Mouse (Mus musculus) megakaryocyte-erythroid progenitor cell, adult 5-6 weeks (primary cell): ENCODE measurements at regions not wholly inside any gene's neighbourhood (a gene's known extent, or its start where the extent isn't known, plus 50 kb on each side); places are given as distances from the start of the nearest gene placed in this dataset.
"Not testable (repeated sequence)": the region's sequence is repeated elsewhere in the genome, so short reads cannot be mapped to it uniquely, and the experiment has no call there.

Experiments
- ATAC-seq: replicated peaks from 2 replicates; pipeline ENCODE4 v1.8.0; 2016; ENCODE audit warnings: mild to moderate bottlenecking, inconsistent platforms; ENCODE audit not compliant: severe bottlenecking, poor library complexity, low FRiP score, low TSS enrichment

DNA sequence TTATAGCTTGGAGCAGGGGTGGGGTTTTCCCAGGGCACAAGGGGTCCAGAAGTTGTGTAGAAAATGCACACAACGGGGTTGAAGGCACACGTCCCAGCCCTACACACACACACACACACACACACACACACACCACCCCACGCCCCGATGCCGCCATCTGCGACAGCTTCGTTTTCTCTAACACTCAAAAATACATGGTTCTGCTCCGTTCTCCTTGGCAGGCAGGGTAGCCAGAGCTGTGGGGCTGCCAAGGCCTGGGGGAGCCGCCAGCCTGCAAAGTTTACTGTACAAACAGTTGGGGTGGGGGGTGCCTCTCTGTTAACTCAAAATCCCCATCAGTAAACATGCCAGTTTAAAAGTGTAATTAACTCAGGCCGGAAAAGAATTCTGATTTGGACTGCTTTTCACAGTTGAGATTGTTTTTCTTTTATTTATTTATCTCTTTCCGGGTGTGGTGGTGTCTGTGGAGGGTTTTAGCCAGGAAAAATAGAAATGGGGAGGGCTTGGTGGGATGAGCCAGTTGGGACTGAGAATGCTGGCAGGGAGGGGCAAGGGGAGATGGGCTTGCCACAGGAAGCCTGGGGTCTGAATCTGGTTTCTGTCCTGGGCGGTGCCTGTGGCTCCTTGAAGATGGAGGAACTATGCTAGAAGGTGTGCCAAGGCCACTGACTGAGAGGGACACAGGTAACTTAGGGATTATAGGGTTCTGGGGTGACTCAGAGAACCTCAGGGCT lies 148.4 kb upstream of the Rtl1 start:
- no peak for ATAC-seq

DNA sequence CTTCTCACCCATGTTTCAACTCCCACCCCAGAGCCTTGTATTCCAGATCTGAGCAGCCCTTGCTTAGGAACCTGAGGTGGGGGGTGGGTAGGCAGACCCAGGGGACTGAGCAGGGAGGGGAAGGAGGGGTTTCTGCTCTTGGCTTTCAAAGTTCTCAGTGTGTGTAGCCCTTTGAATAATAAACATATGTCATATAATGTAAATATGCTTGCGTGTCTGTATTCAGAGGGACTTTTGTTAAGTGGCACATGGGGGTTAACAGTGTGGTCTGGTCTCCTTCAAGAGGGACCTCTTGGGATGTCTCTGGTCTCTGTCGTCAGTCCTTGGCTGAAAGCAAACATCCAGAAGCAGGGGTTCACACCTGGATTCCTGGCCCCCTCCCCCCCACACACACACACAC lies 149.1 kb upstream of the Rtl1 start:
- no peak for ATAC-seq

DNA sequence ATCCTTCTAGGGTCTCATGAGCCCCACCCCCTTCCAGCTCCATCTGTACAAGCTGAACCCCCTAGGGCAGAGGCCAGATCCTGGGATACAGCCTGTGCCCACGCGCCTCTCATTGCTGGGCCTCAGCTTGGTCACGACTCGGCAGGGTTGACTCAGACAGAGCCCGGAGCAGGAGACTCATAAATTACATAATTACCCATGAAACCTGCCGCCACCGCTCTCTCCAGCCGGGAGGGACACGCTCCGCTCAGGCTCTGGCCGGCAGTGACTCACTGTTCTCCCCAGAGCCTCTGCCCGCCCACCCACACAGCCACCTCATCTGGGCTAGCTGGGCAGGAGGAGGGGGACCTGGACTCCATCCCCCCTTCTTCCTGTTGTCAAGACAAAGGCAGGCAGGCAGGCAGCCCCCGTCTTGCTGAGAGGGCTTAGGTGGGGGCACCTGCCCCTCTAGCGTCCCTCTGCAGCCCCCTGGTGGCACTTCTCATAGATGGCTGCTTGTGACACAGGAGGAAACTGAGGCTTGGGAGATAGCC lies 149.6 kb upstream of the Rtl1 start:
- no peak for ATAC-seq

DNA sequence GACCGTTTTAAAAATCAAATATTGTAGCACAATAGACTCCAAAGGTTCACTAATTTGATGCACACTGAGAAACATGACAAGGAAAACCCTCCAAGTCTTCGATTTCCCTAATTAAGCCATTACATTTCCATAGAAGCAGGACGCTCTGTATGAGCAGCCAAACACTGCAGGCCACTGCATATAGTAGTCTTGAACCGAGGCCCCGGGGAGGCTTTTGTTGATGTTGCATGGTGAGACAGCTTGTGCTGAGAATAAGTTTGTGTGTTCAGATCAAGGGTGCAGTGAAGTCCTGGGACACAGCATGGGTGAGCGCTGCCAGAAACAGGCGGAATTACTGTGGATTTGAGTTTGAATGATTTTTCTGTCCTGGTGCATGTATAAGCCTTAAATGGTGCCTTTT lies 154.9 kb upstream of the Rtl1 start:
- no peak for ATAC-seq

DNA sequence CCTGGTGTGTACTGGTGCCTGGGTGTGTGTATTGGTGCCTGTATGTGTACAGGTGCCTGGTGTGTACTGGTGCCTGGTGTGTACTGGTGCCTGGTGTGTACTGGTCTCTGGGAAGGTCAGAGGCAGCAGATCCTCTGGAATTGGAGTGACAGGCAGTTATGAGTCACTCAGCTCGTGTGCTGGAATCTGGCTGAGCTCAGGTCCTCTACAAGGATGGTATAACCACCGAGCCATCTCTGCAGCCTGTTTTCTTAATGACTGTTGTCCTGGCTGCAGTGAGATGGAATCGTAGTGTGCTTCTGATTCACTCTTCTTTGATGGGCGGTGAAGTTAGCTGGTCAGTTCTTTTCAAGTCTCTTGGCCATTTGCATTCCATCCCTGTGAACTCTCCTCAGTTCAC lies 164.2 kb upstream of the Rtl1 start:
- ATAC-seq: no peak

DNA sequence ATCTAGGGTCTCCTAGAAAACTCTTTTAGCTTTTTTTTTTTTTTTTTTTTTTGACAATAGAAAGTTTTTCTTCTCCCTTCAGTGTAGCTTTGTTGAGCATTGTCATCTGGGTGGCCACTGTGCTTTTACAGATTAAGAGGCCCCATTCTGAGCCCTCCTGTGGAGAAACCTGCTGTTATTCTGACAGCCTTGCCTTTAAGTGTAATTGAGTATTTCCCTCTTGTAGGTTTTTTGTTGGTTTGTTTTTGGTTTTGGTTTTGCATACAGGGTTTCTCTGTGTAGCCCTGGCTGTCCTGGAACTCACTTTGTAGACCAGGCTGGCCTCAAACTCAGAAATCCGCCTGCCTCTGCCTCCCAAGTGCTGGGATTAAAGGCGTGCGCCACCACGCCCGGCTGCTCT lies 166.5 kb upstream of the Rtl1 start:
- ATAC-seq: not testable (repeated sequence)

DNA sequence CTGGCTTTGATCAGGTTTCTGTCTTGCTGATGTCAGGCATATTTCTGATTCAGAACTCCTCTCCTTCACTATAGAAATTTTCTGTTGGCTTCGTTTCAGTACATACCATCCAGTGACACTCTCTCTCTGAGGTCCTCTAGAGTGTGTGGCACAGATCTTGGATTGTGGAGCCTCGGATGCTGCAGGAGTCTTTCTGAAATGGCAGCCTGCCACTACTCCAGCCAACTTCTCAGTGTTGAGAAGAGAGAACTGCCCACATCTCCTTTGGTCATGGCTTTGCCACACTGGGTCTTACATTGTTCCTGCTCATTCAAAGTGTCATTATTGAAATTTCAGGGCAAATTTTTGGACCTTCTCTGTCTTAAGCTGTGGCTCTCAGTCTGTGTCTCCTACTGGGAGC lies 172.4 kb upstream of the Rtl1 start:
- no peak for ATAC-seq

DNA sequence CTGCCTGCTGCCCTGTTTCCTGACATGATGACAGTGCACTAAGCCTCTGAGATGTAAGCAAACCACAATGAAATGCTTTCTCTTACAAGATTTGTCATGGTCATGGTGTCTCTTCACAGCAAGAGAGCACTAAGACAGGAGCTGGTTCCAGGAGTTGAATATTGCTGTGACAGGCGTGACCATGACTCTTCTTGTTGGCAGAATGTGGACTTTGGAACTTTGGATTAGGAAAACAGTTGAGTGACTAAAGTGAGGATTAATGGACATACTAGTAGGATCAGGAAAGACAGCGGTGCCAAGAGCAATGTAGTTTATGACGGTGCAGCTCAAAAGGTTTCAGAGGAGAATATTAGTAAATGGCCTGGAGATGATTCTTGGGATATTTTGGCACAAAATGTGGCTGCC lies 173.8 kb upstream of the Rtl1 start:
- ATAC-seq: no peak

DNA sequence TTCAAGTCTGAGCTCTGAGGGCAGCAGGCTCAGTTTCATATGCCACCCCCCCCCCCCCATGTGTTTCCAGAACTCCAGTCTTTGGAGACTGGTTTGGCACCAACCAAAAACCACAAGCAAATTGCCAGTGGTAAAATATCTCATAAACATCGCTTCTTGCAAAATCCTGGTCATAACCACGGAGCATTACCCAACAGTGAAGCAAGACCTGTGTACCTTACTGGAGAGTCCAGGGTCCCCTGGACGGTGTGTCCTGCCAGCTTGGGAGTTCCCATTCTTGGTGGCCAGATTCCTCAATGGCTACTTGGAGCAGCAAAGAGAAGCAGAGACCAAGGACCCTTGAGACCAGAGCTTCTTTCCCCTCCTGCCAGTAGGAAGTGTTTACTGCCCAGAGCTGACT lies 198.7 kb upstream of the Rtl1 start:
- no peak for ATAC-seq

DNA sequence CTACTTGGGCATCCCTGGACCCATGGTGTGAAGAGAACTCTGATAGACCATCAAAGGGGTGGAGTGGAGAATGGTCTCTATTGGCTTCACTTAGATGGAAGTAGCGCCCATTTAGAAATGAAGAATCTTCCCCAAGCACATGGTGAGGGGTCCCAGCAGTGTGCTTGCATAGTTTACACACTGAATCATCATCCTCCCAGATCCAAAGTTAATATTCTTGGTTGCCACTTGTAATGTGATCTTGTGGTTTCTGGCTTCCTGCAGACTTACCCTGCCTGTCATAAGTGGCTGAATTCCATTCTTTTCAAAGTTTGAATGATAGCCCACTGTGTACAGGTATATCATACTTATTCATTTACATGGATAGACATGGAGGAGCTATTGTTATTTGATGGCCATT lies 199.3 kb upstream of the Rtl1 start:
- no peak for ATAC-seq

DNA sequence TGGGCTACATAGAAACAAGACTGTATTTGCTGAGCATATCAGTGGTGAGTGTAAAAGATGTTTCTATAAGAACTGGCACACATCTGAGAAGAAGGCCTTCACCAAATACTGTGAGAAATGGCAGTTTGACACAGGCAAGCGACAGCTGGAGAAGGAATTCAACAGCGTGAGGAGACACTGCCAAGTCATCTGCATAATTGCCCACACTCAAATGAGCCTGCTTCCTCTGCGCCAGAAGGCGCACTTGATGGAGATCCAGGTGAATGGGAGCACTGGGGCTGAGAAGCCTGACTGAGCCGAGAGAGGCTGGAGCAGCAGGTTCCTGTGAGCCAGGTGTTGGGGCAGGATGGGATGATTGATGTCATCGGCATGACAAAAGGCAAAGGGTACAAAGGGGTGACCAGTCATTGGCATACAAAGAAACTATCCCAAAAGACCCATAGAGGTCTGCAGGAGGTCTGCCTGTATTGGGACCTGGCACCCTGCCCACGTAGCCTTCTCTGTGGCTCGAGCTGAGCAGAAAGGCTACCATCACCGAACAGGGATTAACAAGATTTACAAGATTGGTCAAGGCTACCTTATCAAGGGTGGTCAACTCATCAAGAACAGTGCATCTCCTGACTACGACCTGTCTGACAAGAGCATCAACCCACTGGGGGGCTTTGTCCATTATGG lies 227.2 kb upstream of the Rtl1 start:
- no peak for ATAC-seq

DNA sequence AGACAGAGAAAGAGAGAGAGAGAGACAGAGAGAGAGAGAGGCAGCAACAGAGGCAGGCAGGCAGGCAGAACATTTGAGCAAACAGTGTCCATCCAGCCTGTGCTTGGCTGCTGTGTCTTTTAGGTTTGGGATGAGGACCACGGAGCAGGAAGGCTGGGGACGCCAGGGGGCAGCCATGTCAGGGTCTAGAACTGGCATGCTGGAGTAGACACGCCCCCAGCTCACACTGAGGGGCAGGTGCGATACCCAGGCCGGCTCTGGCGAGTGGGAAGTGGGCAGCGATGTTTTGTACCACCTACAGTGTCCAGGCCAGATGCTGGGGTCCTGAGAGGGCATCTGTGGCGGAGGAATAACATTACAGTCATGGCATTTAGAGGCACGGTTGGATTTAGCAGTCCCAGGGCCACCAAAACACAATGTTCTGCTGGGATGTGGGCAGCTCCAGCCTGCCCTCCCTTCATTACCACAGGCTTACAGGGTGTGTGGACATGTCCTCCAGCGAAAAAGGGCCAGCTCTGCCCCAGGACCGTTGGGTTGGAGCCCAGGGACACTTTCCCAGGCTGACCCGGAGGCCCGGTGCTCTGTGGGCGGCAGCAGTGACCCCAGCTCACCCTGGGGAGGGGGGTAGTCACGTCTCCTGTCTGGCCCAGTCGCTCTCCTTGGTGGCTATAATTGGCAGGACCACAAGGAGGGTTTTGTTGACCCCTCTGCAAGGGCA lies 230.3 kb upstream of the Rtl1 start:
- no peak for ATAC-seq

DNA sequence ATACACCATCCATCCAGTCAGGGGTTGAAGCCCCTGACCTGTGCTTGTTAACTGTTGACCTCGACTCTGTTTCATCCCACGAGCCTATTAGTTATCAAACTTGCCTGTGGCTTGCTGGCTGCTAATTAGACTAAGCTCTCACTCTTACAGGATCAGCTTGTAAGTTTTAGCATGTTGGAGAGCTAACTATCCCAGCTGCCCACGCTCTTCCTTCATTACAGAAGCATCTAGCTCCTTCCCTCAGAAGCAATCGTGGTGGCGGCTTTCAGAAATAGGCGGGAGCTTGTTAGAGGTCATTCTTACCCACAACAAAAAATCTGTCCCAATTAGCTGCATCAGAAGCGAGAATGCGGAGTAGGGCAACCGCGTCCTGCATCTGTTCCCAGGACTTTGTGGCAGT lies 232.8 kb upstream of the Rtl1 start:
- ATAC-seq: no peak

DNA sequence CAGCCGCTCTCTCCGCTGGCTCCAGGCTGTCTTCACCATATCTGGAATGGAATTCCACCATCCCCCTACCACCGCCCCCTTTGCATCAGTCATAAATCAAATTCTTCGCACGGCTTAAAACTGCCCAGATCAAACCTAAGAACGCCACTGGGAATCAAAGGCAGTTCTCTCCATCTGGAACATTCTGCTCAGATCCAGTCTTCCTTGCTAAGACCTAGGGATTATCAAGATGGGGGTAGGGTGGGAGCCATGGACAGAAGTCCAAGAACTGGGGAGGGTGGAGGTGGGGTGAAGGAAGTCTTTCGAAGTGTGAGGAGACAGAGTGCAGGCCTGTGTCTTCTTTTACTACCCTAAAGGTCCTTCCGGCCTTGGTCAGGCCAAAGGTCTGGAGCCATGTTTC lies 236.4 kb upstream of the Rtl1 start:
- ATAC-seq: no peak

DNA sequence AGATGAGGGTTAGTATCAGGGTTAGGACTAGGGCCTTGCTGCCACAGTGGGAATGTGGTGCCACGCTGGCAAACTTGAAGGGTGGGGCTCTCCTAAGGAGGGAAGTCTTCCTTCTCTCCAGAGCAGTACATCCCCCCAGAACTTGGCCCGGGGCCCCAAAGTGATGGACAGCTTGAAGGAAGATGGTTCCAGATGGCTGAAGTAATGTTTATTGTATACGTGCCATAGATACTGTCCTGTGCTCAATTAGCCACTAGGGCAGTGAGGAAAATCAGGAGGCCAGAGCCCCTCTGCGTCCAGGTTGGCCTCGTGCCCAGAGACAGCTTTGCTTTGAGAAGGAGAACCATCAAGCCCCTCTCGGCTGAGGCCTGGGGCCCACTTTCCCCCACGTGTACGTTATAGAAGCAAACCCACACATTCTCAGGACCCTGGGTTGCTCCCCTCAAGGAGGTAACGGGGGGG lies 239.0 kb upstream of the Rtl1 start:
- no peak for ATAC-seq

DNA sequence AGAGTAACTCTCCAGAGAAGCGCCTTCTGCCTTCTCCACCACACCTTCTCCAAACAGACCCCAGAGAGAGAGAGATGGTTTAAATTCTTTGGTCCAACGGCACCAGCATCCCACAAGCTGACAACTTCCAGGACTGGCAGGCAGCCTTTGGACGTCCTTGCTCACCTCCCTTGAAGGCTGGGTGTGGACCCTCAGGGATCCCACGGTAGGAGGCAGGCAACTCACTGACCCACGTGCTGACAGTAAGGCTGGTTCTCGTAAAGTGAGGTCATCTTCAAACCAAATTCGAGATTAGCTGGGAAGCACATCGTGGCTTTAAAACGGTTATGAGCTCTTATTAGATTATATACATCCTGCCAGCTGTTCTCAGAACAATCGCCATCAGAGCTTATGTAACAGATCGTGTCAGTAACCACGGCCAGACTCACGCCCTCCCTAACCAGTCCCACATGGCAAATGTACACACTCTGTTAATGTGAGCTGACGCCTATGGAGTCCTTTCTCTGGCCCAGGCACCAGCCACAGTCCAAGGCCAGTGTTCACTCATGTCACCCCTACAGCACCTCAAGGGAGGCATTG lies 239.9 kb upstream of the Rtl1 start:
- no peak for ATAC-seq

DNA sequence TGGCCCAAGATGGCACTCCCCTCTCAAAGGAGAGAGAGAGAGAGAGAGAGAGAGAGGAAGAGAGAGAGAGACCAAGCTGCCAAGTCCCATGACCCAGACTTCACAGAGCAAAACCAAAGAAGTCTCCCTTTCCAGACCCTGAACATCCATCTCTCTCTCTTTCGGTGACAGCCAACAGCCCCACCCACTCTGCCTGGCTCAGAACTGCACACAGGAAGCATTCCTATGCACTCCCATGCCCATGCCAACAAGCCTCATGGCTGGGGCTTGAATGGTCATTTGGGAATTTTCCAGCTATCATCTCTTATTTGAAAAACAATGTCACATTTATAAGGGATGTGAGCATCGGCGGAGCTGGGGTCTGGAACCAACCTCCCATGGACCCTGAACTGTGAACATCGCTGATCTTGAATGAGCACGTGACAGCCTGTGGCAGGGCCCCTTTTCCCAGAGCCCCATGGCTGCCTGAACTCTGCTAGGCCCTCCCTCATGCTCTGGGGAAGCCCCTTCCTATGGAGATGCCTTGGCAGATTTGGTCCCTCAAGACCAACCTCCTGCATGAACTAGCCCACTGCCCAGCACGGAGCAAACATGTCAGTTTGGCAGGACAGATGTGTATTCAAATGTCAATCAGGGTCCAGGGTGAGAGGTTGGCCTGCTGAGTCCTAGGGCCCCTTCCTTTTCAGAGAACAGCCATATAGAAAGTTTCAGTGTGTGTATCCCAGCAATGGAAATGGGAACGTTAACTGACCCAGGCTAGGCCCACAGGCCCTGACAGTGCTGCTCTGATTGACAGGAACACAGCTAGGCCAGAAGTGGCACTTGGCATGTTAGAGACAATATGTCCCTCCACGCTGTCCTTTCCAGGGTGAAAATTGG lies 244.8 kb upstream of the Rtl1 start:
- ATAC-seq: no peak

DNA sequence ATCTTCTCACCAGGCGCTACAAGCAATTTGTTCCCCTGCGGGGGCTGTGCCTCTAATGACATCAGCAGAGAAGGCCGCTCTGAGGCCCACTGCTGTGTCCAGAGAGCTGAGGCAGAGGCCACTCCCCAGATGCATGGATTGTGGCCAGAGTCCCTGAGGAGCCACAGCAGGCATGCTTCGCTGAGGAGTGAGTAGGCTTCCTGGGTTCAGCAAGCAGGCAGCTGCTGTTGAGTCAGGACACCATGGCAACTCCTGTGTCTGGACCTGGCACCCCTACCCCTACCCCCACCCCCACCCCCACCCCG lies 245.4 kb upstream of the Rtl1 start:
- ATAC-seq: no peak

DNA sequence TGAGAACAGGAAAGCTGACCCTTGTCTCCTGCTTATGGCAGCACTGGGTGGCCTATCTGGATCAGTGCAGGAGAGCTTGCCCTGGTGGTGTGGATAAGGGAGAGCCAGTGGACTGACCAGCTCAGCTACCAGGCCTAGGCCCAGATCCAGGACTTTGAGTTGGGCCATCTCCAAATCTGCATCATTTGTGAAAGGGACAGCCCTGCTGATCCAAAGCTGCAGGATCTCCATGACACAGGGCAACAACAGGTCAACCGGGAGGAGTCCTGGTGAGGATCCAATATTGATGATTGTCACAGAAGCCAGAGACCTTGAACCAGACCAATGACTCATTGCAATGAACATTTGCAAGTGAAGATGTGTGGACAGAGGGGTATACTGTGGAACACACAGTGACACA lies 256.2 kb upstream of the Rtl1 start:
- no peak for ATAC-seq
